Mouse (Mus musculus): Measurements from ENCODE around the gene Mex3d.

- TF ChIP-seq POLR2A (IDR thresholded peaks at IDR 0.05; ENCODE audit: borderline replicate concordance, extremely low read depth, low read depth, low read length) (no peak), CTCF (IDR thresholded peaks at IDR 0.05; ENCODE audit: insufficient read depth, low read length) (no peak)
Measured at GRCm38 (mm10) chr10:80385811-80386734, 1.4 kb downstream of the Mex3d start.

Measured in lung, adult 2 months (tissue).